Mouse (Mus musculus): ENCODE measurements around the gene Ip6k3. TPM values are rescaled to one million over a fixed set of nuclear protein-coding genes. Genes with fewer than 3 reads are reported as not detected.
A peak's percentile ranks its signal among the peaks of the same experiment; 100 is the strongest.

Ip6k3 gene
- polyA plus RNA-seq, 1 experiment: not detected

DNA sequence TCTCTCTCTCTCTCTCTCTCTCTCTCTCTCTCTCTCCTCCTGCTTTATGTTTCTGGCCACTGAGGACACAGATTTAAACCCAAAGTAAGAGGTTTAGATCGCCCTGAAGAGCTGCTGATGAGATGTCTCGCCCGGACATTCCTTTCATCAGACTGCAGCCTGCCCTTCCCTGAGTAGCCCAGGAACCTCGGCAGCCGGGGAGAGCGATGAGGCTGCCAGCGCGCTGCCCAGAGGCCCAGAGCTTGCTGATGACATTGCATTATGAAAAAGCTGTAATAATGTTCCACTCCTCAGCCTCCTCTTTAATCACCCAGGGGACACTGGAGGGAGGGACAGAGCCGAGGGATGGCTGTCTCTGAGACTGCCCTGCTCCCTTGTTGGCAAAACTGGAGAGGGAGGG, 27.3 kb downstream of the Ip6k3 start:
- H3K4me1 ChIP-seq (ENCODE audit: control insufficient read depth, insufficient read depth, low read length): peaks cover 19% of the 10 kb centered on the region
- peak overlapping the region; percentile 50 for H3K27ac ChIP-seq (ENCODE audit: insufficient read depth, low read length)
- no peak overlapping the region for H3K4me3 ChIP-seq (ENCODE audit: insufficient read depth, low read length)
- no peak for TF ChIP-seq CTCF (IDR thresholded peaks at IDR 0.05; ENCODE audit: borderline replicate concordance, insufficient read depth, low read length)
- no peak for TF ChIP-seq POLR2A (IDR thresholded peaks at IDR 0.05; ENCODE audit: low read depth, low read length)

GRCm38 (mm10) chr17:27139304-27139703, 28.3 kb downstream of the Ip6k3 start:
- Histone ChIP-seq H3K27ac (ENCODE audit: insufficient read depth, low read length) (0 out of 2 replicates have a peak overlapping the region, but pooled peaks have one; percentile 0), H3K4me3 (ENCODE audit: insufficient read depth, low read length) (no peak overlapping the region), H3K4me1 (ENCODE audit: control insufficient read depth, insufficient read depth, low read length) (peaks cover 23% of the 10 kb centered on the region)
- TF ChIP-seq CTCF (IDR thresholded peaks at IDR 0.05; ENCODE audit: borderline replicate concordance, insufficient read depth, low read length) (no peak), POLR2A (IDR thresholded peaks at IDR 0.05; ENCODE audit: low read depth, low read length) (no peak)

DNA sequence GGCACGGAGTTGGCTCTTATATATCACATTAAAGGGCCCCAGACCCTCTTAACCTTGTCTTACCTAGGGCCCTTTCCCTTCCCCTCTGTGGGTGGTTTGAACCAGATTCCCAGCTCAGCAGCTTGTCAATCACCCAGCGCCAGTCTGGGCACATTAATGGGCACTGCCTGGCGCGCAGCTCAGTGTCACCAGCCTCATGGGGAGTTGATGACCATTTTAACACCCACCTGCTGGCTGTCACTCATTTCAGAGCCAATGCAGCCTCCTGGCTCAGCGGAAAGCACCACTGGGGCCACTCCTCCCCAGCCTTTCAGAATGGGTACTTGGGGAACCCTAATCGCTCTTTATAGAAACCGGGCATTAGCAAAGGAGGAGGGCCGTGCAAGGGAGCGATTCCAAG, 29.2 kb downstream of the Ip6k3 start:
- Histone ChIP-seq H3K4me3 (ENCODE audit: insufficient read depth, low read length) (no peak overlapping the region), H3K4me1 (ENCODE audit: control insufficient read depth, insufficient read depth, low read length) (peaks cover 18% of the 10 kb centered on the region), H3K27ac (ENCODE audit: insufficient read depth, low read length) (no peak overlapping the region)
- TF ChIP-seq POLR2A (IDR thresholded peaks at IDR 0.05; ENCODE audit: low read depth, low read length) (no peak), CTCF (IDR thresholded peaks at IDR 0.05; ENCODE audit: borderline replicate concordance, insufficient read depth, low read length) (no peak)

DNA sequence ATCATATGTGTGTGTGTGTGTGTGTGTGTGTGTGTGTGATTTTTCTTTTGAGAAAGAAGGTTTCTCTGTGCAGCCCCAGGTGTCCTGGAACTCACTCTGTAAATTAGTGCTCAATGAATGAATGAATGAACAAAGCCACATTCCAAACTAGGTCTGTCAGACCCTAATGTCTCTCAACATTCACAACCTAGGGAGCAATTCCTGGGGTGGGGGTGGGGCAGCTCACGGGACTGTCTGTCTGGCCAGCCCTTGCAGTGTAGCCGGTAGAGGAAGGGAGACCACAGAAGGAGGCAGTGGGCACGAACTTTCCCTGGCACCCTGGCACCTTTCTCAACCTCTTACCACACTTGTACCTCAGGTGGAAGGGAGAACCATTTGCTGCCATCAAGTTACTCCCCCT, 32.9 kb downstream of the Ip6k3 start:
- peaks cover 16% of the 10 kb centered on the region for H3K4me1 ChIP-seq (ENCODE audit: control insufficient read depth, insufficient read depth, low read length)
- no peak for TF ChIP-seq POLR2A (IDR thresholded peaks at IDR 0.05; ENCODE audit: low read depth, low read length)
- no peak for TF ChIP-seq CTCF (IDR thresholded peaks at IDR 0.05; ENCODE audit: borderline replicate concordance, insufficient read depth, low read length)
- no peak overlapping the region for H3K27ac ChIP-seq (ENCODE audit: insufficient read depth, low read length)
- H3K4me3 ChIP-seq (ENCODE audit: insufficient read depth, low read length): no peak overlapping the region

- H3K4me3 ChIP-seq (ENCODE audit: insufficient read depth, low read length): no peak overlapping the region
- H3K27ac ChIP-seq (ENCODE audit: insufficient read depth, low read length): no peak overlapping the region; the same call in 1 of the 2 replicates
- peaks cover 12% of the 10 kb centered on the region for H3K4me1 ChIP-seq (ENCODE audit: control insufficient read depth, insufficient read depth, low read length)
- TF ChIP-seq CTCF (IDR thresholded peaks at IDR 0.05; ENCODE audit: borderline replicate concordance, insufficient read depth, low read length): no peak
- TF ChIP-seq POLR2A (IDR thresholded peaks at IDR 0.05; ENCODE audit: low read depth, low read length): no peak
Observed at GRCm38 (mm10) chr17:27134187-27134586, 33.4 kb downstream of the Ip6k3 start.

- Histone ChIP-seq H3K4me3 (ENCODE audit: insufficient read depth, low read length) (peak within 1 kb of the TSS; percentile 67), H3K27ac (ENCODE audit: insufficient read depth, low read length) (no peak within 1 kb of the TSS; the same call in 1 of the 2 replicates), H3K4me1 (ENCODE audit: control insufficient read depth, insufficient read depth, low read length) (peaks cover 12% of the 10 kb centered on the region)
- TF ChIP-seq CTCF (IDR thresholded peaks at IDR 0.05; ENCODE audit: borderline replicate concordance, insufficient read depth, low read length): peak; percentile 91
- peak; percentile 79 for TF ChIP-seq POLR2A (IDR thresholded peaks at IDR 0.05; ENCODE audit: low read depth, low read length)
Observed at GRCm38 (mm10) chr17:27133551-27134141, 33.9 kb downstream of the Ip6k3 start, which contains the start of gene Uqcc2. Gene Uqcc2, minus strand, starts transcription at chr17:27133916.

DNA sequence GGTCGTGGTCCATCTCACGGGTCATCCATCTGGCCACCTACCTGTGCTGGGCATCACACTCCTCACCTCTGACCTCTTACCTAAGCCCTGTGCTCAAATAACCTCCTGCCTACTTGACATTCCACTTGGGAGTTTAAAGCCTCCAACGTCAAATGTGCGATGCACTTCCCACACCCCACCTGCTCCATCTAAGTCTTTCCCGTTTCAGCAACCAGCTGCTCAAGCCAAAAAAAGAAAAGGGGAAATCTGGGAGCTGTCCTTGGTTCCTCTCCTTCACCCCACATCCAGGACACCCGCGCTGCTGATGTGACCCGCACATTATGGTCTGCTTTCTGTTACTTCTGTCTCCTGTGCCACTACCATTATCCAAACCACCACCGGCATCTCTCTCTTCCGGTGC, 35.4 kb downstream of the Ip6k3 start:
- peaks cover 12% of the 10 kb centered on the region for H3K4me1 ChIP-seq (ENCODE audit: control insufficient read depth, insufficient read depth, low read length)

GRCm38 (mm10) chr17:27131240-27131665, 36.3 kb downstream of the Ip6k3 start:
- H3K4me1 ChIP-seq (ENCODE audit: control insufficient read depth, insufficient read depth, low read length): peaks cover 12% of the 10 kb centered on the region
- H3K4me3 ChIP-seq (ENCODE audit: insufficient read depth, low read length): no peak overlapping the region
- H3K27ac ChIP-seq (ENCODE audit: insufficient read depth, low read length): no peak overlapping the region
- TF ChIP-seq POLR2A (IDR thresholded peaks at IDR 0.05; ENCODE audit: low read depth, low read length) (no peak), CTCF (IDR thresholded peaks at IDR 0.05; ENCODE audit: borderline replicate concordance, insufficient read depth, low read length) (no peak)

More for the DNA sequence above, 35.4 kb downstream of the Ip6k3 start:
- no peak for TF ChIP-seq CTCF (IDR thresholded peaks at IDR 0.05; ENCODE audit: borderline replicate concordance, insufficient read depth, low read length)
- no peak for TF ChIP-seq POLR2A (IDR thresholded peaks at IDR 0.05; ENCODE audit: low read depth, low read length)
- Histone ChIP-seq H3K4me3 (ENCODE audit: insufficient read depth, low read length) (no peak overlapping the region), H3K27ac (ENCODE audit: insufficient read depth, low read length) (no peak overlapping the region)

GRCm38 (mm10) chr17:27130246-27130645, 37.3 kb downstream of the Ip6k3 start:
- Histone ChIP-seq H3K4me1 (ENCODE audit: control insufficient read depth, insufficient read depth, low read length) (peaks cover 12% of the 10 kb centered on the region), H3K27ac (ENCODE audit: insufficient read depth, low read length) (no peak overlapping the region), H3K4me3 (ENCODE audit: insufficient read depth, low read length) (no peak overlapping the region)
- TF ChIP-seq POLR2A (IDR thresholded peaks at IDR 0.05; ENCODE audit: low read depth, low read length) (no peak), CTCF (IDR thresholded peaks at IDR 0.05; ENCODE audit: borderline replicate concordance, insufficient read depth, low read length) (no peak)

- Histone ChIP-seq H3K4me3 (ENCODE audit: insufficient read depth, low read length) (no peak overlapping the region), H3K4me1 (ENCODE audit: control insufficient read depth, insufficient read depth, low read length) (peaks cover 9% of the 10 kb centered on the region), H3K27ac (ENCODE audit: insufficient read depth, low read length) (no peak overlapping the region)
- TF ChIP-seq POLR2A (IDR thresholded peaks at IDR 0.05; ENCODE audit: low read depth, low read length) (no peak), CTCF (IDR thresholded peaks at IDR 0.05; ENCODE audit: borderline replicate concordance, insufficient read depth, low read length) (no peak)
Observed at GRCm38 (mm10) chr17:27129819-27130218, 37.8 kb downstream of the Ip6k3 start.
